Mouse (Mus musculus): ENCODE results near the gene Gtf3c4.
A peak's percentile ranks its signal among the peaks of the same experiment; 100 is the strongest.

Gene Gtf3c4

GRCm38 (mm10) chr2:28799575-28799974, 40.6 kb downstream of the Gtf3c4 start:
- DNase-seq (ENCODE audit: low spot score in 2 of 2) = no peak

GRCm38 (mm10) chr2:28798390-28798789, 41.8 kb downstream of the Gtf3c4 start:
- DNase-seq (ENCODE audit: low spot score in 2 of 2) = no peak

GRCm38 (mm10) chr2:28797490-28798106, 42.6 kb downstream of the Gtf3c4 start:
- no peak for DNase-seq (ENCODE audit: low spot score in 2 of 2)

GRCm38 (mm10) chr2:28796298-28796697, 43.9 kb downstream of the Gtf3c4 start:
- no peak for DNase-seq (ENCODE audit: low spot score in 2 of 2)

GRCm38 (mm10) chr2:28794623-28795022, 45.5 kb downstream of the Gtf3c4 start:
- no peak for DNase-seq (ENCODE audit: low spot score in 2 of 2)

- peak; percentile 51 to 68 for DNase-seq (ENCODE audit: low spot score in 2 of 2)
Observed at GRCm38 (mm10) chr2:28792931-28793610, 47.1 kb downstream of the Gtf3c4 start.

GRCm38 (mm10) chr2:28787067-28787619, 53.0 kb downstream of the Gtf3c4 start:
- DNase-seq (ENCODE audit: low spot score in 2 of 2) = no peak

- no peak for DNase-seq (ENCODE audit: low spot score in 2 of 2)
Observed at GRCm38 (mm10) chr2:28786355-28787066, 53.6 kb downstream of the Gtf3c4 start.

- no peak for DNase-seq (ENCODE audit: low spot score in 2 of 2)
Observed at GRCm38 (mm10) chr2:28781310-28781709, 58.9 kb downstream of the Gtf3c4 start.

- no peak for DNase-seq (ENCODE audit: low spot score in 2 of 2)
Observed at GRCm38 (mm10) chr2:28780001-28780782, 60.0 kb downstream of the Gtf3c4 start.

- no peak for DNase-seq (ENCODE audit: low spot score in 2 of 2)
Observed at GRCm38 (mm10) chr2:28776728-28777127, 63.4 kb downstream of the Gtf3c4 start.

GRCm38 (mm10) chr2:28774073-28774472, 66.1 kb downstream of the Gtf3c4 start:
- no peak for DNase-seq (ENCODE audit: low spot score in 2 of 2)
